Mouse (Mus musculus) layer of hippocampus, adult 11-12 months (tissue): Measurements from ENCODE around the gene 1700020A23Rik.

ENCODE experiments used
- DNase-seq: peaks from one replicate; pipeline ENCODE4 v3.0.0; 2022; ENCODE audit warnings: low spot score

1700020A23Rik gene

DNA sequence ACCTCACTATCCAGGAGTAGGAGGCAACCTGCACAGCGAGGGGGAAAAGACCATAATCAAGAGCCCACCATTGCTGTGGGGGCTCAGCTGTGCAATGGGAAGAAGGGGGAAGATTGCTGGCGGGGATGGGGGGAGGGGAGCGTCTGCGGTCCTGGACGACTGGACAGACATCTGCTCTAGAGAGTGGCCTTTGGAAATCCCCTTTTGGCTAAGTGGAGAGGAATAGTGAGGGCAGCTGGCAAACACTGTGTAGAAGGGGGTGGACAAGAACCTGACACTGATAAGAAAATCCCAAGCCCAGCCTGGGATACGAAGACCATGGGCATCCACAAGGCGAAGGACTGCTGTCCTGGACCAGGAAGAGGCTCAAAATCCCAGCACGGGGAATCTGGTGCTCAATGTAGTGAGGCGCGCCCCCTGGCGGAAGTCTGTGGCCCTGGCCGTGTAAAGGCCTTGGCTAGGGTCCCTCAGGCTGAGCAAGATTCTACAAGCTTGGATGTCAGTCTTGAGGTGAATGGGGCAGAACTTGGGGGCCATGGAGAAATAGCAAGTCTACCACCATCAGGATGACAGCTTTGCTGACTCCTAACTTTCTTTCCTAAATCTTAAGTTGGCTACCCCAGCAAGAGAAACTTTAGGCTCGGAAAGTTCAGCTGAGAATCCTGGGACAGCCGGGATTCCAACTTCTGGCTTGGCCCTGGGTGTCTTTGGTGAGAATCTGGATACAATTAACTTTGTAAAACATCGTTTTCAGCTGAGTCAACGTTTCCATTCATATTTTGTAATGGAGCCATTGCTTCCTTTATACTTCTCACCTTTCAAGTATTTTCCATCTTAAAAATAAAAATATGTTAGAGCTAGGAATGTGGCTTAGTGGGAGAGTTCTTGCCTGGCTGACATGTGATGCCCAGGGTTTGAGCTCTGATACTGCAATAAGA lies 6.8 kb downstream of the 1700020A23Rik start:
- DNase-seq = peak; percentile 88

DNA sequence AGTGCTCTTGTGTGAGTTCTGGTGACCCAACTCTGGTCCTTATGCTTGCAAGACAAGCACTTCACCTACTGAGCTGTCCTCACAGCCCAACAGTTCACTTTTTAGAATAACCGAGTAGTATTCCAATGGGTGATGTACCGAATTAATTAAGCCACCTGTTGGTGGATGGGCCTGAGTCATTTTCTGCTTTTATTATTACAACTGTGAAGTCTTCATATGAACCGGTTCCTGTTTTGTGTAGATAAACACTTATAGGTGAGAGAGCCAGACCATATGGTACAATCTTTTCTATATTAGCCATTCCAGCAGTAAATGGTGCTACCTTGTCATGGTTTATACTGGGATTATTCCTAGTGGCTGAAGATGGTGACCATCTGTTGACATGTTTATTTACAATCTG lies 7.7 kb downstream of the 1700020A23Rik start:
- no peak for DNase-seq

DNA sequence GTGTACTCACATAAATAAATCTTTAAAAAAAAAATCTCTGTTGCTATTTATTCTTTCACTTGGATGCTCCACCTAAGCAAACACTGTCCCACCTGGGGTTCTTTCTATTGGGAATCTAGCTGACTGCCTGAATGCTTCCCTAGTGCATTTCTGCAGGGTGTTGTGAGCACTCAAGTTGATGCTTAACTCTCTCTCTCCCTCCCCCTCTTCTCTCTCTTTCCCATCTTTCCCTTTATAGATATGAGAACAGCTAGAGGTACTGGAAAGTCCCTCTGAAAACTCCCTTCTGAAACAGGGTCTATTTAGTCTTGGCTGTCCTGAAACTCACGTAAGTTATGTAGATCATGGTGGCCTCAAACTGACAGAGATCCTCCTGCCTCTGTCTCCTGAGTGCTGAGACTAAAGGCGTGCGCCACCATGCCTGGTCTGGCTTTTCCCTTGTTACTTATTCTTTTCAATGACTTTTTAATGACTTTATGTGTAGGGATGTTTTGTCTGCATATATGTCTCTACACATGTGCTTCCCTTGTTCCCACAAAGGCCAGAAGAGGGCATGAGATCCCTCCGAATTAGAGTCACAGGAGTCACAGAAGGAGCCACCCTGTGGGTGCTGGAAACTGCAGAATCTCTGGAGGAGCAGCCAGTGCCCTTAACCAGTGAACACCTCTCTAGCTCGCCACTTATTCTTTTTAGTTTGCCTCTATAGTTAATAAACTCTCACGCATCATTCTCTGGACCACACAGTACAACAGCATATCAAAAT lies 9.2 kb downstream of the 1700020A23Rik start:
- DNase-seq = no peak

DNA sequence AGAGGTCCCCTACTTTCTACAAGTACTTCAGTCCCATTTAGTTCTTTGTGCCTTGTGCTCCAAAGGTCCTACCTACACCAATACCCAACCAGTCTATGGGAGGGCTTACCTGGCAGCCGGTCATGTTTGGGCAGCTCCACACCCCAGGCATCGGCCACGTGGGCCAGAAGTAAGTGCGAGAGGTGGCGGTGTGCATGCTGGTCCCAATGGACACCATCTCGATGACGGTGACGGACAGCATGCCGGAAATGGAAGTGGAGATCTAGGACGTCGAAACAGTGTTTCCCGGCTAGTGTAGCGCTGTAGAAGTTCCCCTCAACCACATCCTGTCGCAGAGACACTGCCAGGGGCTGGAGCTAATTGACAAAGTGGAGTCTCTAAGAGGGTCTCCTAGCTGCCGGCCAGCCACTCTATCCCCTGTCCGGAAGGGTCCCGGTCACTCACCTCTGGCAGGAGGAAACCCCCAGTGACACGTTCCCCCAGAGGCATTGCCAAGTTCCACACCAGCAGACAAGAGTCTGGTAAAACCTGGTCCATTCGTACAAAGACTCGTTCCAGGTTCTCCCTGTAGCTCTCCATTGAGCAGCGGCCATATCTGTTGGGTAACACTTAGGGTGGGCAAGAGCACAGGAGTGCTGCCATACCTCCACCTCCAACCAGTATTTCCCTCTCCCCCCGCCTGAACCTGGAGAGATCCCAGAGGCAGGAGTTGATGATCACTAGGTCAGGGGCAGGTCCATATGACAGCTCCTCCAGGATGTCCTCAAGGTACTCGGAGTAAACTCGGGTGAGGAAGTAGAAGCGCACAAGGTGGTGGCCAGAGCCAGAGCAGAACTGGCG lies 16.9 kb downstream of the 1700020A23Rik start:
- DNase-seq = no peak

DNA sequence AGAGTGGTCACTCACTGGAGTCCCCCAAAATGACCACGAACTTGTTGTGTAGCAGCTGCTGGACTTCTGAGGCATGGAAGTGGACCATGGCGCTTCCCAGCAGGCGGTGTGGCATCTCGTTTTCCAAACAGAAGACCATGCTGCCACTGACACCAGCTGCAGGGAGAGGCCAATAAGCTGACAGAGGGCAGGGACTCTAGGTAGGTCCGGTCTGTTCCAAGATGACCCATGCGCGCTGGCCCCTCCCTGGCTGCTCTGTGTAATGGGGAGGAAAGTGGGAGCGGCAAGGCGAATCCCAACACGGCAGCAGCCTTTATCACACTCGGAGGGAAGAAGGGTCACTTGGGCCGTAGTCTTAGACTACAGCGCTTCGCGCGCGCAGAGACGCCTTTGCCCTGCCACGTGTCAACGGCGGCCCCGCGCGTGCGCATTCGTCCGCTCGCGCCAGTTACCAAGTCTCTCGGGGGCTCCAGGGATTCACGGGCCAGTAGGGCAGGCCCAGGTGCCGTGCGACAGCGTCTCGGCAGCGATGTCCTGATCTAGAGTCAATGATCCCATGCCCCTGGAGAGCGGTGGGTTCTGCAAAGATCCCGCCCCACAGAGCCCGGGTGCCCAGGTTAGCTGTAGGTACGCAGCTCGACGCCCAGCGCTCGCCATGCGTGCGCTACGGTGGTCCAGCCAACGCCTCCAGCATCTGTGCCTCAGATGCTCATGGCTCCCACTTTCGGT lies 18.5 kb downstream of the 1700020A23Rik start:
- DNase-seq = peak; percentile 83

DNA sequence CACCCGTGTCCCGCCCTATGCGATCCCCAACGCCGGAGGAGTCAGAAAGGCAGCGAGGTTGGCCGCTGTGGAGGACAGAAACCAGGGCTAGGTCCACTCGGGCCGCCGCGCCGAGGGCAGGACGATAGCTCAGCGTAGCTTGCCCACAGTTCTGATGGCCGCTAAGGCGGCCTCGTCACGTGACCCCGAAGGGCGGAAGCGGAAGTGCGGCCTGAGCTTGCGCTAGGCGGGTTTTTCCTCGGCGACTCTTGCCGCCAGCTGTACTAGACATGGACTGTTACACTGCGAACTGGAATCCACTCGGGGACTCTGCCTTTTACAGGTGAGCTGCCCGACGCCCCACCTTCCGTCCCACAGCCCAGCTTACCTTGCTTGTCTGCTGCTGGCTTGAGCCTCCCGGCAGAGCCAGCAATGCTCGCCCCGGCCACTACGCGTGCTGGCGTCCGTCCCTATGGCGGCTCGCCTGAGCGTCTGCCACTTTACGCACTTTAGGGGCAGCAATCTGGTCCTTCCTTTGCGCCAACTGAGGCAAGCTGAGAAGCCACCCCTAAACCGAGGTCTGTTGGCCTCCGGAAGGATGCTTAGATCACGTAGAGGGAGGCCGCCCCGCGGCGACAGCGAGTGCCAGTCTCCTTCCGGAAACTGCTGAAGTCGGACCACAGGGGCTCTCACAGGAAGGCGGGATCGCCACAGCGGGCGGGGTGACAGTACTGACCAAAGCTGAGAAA lies 19.2 kb downstream of the 1700020A23Rik start, which contains the start of the genes Vps16 and Pced1a:
Gene Vps16, plus strand, starts transcription at position 214 of the 728 bp plus-strand sequence.
Gene Pced1a, minus strand, starts transcription at position 576 of the 728 bp plus-strand sequence.
- peak; percentile 91 for DNase-seq

DNA sequence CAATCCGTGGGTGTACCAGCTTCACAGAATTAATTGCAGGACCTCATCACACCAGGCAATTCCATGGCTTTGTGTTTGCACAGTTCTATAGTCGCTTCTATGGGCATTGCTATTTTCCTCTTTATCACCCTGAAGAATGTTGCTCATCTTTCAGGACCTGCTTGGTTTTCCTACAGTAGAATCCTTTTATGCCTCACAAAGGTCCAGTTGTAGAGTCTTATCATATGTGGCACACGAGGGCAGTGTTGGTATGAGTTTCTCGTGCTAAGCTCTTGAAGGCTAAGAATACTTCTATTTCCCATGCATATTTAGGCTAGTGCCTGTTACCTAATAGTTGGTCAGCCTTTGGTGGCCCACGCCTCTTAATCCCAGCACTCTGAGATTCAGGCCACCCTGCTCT lies 20.1 kb downstream of the 1700020A23Rik start:
- peak; percentile 18 for DNase-seq

DNA sequence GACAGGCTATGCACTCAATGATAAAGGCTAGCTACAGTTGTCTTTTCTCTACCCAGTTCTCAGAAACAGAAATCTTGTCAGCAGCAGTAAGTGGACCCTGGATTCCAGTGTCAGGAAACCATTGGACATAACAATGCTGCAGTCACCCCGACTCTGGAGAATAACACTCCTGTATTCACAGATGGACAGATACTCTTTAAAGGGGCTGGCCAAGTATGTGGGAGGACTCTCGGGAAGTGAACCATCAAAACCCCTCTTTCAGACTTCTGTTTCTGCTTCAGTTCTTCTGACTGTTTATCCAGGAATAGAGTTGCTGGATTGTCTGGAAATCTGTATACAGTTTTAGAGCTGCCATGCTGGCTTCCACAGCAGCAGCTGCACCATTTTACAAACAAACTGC lies 24.8 kb downstream of the 1700020A23Rik start:
- DNase-seq = no peak

DNA sequence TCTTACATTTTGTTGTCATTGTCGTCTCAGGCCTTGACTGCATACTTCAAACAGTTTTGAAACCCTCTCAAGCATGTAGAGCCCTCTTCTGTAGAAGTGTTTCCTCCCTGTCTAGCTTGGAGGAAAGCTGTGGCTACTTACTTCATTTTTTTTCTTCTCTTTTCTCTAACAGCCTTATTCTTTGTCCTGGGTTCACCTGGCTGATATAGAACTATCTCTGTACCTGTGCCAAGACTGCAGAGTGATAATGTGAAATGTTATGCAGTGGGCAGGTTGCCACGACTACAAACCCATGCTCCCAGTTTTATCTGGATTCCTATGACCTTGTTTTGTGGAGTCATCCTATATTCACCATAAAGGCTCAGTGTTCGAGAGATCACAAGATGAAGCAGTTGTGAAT lies 25.4 kb downstream of the 1700020A23Rik start:
- no peak for DNase-seq

DNA sequence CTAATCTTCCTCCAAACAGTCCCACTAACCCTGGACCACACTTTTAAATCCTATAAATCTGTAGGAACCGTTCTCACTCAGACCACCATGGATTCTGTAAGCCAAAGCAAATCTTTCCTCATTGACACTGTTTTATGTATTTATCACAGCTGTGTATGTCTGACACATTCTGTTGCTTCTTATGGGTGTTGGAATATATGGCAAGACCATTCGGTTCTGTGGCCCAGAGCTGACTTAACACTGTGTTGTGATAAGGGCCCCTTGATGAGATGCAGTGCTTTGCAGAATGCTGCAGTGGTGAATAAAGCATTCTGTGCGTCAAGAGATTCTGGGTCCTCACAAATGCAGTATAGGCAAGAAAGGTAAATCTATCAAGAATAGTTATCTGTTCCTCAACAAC lies 27.1 kb downstream of the 1700020A23Rik start:
- no peak for DNase-seq

DNA sequence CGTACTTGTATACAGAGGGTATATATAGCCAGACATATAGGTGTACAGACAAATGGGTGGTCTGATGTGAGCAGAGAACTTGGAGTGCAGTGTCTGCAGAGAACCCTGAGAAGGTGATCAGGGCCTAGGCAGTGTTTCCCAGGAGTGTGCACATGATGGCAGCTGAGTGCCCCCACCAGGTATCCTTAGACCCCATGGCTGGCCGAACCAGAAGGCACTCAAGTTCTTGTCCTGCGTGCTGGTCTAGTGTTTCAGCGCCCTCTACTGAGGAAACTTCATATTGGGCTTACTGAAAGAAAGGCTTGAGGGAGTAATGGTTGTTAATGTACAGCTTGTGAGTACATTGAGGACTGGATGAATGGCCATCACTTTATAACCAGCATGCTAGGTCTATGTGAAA lies 28.1 kb downstream of the 1700020A23Rik start:
- peak; percentile 73 for DNase-seq

DNA sequence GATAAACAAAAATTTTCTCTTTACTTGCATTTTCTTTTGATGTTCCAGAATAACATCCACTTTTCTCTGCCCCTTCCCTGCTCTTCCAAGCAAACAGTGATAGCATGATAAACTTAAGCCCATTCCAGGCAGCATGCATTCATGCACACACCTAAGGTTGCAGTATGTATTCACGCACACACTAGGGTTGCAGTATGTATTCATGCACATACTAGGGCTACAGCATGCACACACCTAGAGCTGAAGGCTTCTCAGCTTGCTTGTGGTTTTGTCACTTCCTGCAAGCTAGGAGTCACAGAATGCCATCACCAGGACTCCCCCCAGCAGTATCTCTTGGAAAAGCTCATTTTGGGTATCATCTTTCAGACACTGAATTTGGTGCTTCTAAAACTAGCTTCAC lies 31.7 kb downstream of the 1700020A23Rik start:
- no peak for DNase-seq

DNA sequence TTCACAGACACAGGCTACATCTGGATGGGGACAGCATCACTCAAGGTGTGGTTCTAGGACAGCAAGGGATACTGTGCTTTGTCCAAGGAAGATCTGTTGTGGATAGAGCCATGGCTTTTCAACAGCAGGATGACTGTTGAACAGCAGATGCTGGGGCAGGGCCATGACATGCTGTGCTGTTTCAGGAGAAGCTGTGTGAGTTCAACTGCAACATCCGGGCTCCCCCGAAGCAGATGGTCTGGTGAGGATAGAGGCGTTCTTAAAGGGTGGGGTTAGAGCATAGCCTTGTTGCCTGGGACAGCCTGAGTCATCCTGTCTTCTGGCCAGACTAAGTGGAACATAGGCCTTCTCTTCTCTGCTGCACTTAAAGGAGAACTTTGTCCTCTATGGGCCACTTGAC lies 33.8 kb downstream of the 1700020A23Rik start:
- no peak for DNase-seq

DNA sequence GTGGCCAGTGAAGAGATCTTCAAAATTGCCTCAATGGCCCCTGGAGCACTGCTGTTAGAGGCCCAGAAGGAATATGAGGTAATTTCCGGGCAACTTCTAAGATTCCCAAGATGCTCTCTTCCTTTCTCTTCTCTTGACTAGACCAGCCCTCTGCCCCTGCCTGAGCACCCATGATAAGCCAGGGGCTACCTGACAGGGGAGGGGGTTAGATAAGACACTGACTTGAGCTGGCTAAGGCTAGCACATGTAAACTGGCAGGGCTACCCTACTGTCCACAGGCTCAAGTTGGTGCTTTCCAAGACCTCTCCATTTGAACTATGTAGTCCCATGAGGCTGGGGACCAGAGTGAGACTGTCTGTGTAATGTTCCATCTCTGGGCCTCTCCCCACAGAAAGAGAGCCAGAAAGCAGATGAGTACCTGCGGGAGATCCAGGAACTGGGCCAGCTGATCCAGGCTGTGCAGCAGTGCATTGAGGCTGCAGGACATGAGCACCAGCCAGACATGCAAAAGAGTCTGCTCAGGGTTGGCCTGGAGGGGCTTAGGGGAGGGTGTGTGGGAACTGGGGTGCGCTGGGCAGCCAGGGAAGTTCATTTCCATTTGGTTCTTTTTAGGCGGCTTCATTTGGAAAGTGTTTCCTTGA lies 34.9 kb downstream of the 1700020A23Rik start:
- DNase-seq = no peak

DNA sequence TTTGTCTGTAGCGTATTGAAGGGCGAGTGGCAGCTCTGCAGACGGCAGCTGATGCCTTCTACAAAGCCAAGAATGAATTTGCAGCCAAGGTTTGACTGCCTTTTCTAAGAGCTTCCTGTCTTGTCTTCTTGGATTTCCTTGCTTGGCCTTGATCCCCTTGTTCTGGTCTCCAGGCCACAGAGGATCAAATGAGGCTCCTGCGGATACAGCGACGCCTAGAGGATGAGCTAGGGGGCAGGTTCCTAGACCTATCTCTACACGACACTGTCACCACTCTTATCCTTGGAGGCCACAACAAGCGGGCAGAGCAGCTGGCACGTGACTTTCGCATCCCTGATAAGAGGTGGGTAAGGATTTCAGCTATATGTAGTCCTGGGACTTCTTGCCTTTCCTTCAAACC lies 37.1 kb downstream of the 1700020A23Rik start:
- DNase-seq = no peak

DNA sequence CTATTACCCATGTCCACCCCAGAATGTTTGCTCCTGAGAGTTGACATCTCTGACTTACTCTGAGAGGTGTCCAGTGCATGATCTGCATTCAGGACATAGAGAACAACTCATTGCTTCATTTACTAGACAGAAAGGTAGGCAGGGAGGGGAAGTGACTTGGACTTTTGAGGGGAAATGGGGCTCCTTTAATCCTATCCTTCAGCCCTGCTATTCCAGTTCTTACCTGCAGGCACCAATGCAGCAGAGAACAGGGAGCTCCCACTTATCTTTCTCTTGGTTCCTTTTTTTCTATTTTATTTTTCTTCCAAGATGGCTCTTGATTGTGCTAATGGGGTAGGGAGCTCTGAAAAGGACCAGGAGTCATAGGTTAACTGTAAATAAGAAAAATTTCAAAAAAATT lies 43.4 kb downstream of the 1700020A23Rik start:
- DNase-seq = no peak

DNA sequence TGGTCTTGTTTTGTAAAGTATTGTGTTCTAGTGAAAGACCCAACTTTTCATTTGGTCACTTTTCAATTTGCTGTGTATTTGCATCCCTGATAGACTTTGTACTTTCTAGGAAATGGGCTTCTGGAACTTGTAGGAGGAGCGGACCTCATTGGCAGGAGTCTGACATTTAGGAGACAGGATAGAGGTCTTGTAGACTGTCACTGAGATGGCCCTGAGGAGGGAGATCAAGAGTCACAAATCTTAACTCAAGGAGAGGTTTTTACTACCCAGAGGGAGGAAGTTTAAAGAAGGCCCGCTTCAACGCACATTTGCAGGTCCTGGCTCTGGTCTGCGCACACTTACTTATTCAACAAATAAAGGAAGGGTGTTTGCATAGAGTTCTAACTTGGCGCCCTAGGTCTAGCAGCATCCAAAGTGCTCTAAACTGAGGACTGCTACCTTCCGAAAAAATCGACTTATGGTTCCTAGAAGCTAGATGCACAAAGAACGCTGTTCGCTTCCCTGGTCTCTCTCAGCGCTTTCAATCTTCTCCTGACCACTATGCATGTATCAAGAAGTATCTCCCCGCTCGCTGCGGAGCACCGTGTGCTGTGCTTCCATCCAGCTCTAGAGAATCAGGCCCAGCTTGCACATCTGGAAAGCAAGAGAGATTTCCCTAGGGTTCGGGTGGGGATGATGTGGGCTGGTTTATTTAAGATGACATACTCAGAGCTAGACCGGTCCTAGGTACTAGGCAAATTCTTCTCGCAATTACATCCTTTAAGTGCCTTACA lies 44.1 kb downstream of the 1700020A23Rik start:
- no peak for DNase-seq

DNA sequence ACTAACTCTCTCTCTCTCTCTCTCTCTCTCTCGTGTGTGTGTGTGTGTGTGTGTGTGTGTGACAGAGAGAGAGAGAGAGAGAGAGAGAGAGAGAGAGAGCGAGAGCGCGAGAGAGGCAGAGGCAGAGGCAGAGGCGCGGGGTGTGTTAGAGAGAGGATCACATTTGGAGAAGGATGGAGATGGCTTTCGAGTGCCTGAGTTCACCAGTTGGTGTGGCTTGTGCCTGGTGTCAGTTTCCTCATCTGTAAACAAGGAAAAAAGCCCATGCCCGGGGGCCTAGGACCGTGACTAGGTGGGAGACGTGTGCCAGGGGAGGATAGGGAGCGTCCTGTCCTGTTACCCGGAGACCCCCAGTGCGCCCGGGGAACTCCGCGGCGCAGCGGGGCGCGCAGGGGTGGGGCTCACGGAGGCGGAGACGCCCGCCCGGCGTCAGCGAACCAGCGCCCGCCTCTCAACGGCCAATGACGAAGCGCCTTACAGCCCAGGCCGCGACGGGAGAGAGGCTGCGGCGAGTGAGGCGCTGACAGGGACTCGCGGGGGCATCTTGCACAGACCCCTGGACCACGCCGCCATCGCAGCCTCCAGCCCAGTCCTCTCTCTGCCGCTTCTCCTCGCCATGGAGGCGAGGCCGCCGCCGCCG lies 44.9 kb downstream of the 1700020A23Rik start, which contains the start of gene Ptpra:
Gene Ptpra, plus strand, starts transcription at position 485 of the 640 bp plus-strand sequence.
- peak; percentile 92 for DNase-seq

DNA sequence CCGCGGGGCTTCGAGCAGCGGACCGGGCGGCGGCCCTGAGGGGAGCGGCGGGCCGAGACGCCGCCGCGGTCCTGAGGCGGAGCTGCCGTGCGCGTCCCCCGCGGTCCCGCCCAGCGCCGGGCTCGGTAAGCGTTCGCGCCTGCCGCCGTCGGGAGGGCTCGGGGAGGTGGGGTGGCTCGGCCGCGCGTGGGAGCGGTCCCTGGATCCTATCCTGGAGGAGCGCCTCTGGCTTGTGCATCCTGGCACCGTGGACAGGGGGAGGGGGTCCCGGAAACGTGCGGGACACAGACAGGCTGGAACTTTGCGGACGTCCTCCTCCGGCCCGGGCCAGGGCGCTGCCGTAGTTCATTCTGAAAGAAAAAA lies 45.4 kb downstream of the 1700020A23Rik start:
- peak; percentile 69 for DNase-seq
